Mouse (Mus musculus) forelimb bud, embryonic 11.5 days (tissue): ENCODE results near the gene Cacna1c.
A peak's percentile ranks its signal among the peaks of the same experiment; 100 is the strongest.

Experiments used
- DNase-seq: peaks from one replicate; pipeline ENCODE4 v3.0.0-alpha.2; 2012; ENCODE audit warnings: low read depth, low spot score

Cacna1c gene

GRCm38 (mm10) chr6:118958529-118958928 lies 237.7 kb downstream of the Cacna1c start:
- DNase-seq: no peak

GRCm38 (mm10) chr6:118956234-118956633 lies 240.0 kb downstream of the Cacna1c start:
- no peak for DNase-seq

- no peak for DNase-seq
Observed at GRCm38 (mm10) chr6:118955777-118956176, 240.4 kb downstream of the Cacna1c start.

GRCm38 (mm10) chr6:118954988-118955554 lies 241.1 kb downstream of the Cacna1c start:
- DNase-seq: no peak

GRCm38 (mm10) chr6:118952377-118952776 lies 243.8 kb downstream of the Cacna1c start:
- no peak for DNase-seq

GRCm38 (mm10) chr6:118950190-118950589 lies 246.0 kb downstream of the Cacna1c start:
- DNase-seq: no peak

GRCm38 (mm10) chr6:118947286-118947685 lies 248.9 kb downstream of the Cacna1c start:
- DNase-seq: no peak

GRCm38 (mm10) chr6:118946660-118947059 lies 249.6 kb downstream of the Cacna1c start:
- no peak for DNase-seq

- no peak for DNase-seq
Observed at GRCm38 (mm10) chr6:118944093-118944492, 252.1 kb downstream of the Cacna1c start.

GRCm38 (mm10) chr6:118941816-118942215 lies 254.4 kb downstream of the Cacna1c start:
- no peak for DNase-seq

GRCm38 (mm10) chr6:118941036-118941435 lies 255.2 kb downstream of the Cacna1c start:
- DNase-seq: no peak

- no peak for DNase-seq
Observed at GRCm38 (mm10) chr6:118939626-118940025, 256.6 kb downstream of the Cacna1c start.

GRCm38 (mm10) chr6:118938386-118939096 lies 257.7 kb downstream of the Cacna1c start:
- DNase-seq: no peak

GRCm38 (mm10) chr6:118937536-118937935 lies 258.7 kb downstream of the Cacna1c start:
- no peak for DNase-seq

- DNase-seq: no peak
Observed at GRCm38 (mm10) chr6:118935520-118936415, 260.4 kb downstream of the Cacna1c start.

- no peak for DNase-seq
Observed at GRCm38 (mm10) chr6:118934243-118934902, 261.8 kb downstream of the Cacna1c start.

- no peak for DNase-seq
Observed at GRCm38 (mm10) chr6:118933017-118933594, 263.1 kb downstream of the Cacna1c start.

- peak; percentile 40 for DNase-seq
Observed at GRCm38 (mm10) chr6:118932002-118932700, 264.1 kb downstream of the Cacna1c start.

- no peak for DNase-seq
Observed at GRCm38 (mm10) chr6:118926669-118927068, 269.5 kb downstream of the Cacna1c start.

- DNase-seq: no peak
Observed at GRCm38 (mm10) chr6:118924426-118924825, 271.8 kb downstream of the Cacna1c start.

GRCm38 (mm10) chr6:118923926-118924325 lies 272.3 kb downstream of the Cacna1c start:
- DNase-seq: no peak
